Mouse (Mus musculus): ENCODE measurements around the gene Acbd3.

Gene Acbd3

DNA sequence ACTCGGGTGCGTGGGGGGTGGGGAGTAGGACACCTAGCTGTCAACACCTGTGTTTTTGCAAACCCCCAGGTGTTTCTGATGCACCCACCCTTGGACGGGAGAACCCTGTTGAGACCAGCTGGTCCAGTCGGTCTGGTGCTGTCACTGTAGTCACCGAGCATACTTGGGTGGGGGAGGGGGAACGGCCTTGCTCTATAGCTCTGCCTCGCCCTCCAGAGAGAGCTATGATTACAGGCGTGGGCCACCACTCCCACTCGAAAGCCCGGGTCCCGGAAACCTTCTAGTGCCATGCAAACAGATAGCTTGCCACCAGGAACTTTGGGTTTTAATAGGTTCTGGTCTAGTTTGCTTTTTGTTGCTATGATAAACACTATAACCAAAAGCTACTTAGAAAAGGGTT, 36.3 kb downstream of the Acbd3 start:
- no peak for DNase-seq (ENCODE audit: low read depth, low spot score)

DNA sequence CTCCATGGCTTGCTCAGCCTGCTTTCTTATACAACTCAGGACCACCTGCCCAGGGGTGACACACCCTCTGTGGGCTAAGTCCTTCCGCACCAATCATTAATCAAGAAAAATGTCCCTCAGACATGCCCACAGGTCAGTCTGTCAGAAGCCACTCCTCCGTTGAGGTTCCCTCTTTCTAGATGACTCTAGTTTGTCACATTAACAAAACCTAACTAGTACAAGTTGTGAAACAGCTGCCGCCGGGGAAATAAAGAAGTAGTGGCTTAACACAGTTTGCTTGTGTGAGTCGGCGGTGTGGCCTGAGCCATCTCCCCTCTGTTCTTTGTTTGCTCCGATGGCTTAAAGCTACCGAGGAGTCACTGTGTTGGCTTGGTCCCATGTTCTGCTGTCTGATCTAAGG, 36.8 kb downstream of the Acbd3 start:
- DNase-seq (ENCODE audit: low read depth, low spot score) = no peak

DNA sequence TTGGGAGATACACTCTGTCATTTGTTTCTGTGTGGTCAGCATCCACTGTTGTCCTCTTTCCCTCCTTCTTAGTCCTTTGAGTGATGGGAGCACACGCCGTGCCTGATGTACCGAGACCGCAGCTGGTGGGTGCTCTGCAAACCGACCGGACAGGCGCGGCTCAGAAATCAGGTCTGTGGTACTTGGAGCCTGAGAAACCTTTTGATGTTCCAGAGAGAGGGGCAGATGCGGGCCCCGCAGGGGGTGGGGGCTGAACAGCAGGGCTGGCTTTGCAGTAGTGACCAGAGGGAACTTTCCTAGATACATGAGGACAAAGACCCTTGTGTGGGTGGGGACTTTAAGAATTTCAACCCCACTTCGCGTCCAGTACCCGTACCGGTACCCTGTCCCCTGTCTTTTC, 37.5 kb downstream of the Acbd3 start:
- peak; percentile 51 for DNase-seq (ENCODE audit: low read depth, low spot score)

DNA sequence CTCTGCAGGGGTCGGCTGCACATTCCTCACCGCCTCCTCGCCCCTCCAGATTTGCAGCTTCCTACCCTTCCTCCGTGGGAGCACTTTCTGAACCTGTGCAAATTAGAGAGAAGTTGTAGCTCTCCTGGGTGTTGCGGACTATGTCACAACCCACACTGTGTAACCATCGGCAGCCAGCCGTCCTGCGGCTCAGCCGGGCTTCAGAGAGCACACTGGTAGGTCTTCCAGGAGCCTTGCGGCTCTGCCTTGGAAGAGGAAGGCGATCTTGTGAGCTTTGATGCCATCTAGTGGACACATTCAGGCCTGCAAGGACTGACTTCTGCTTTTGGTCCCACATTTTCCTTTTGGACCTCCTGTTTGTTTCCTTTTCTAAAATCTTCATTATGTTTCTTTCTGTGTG, 38.0 kb downstream of the Acbd3 start:
- DNase-seq (ENCODE audit: low read depth, low spot score) = peak; percentile 87

DNA sequence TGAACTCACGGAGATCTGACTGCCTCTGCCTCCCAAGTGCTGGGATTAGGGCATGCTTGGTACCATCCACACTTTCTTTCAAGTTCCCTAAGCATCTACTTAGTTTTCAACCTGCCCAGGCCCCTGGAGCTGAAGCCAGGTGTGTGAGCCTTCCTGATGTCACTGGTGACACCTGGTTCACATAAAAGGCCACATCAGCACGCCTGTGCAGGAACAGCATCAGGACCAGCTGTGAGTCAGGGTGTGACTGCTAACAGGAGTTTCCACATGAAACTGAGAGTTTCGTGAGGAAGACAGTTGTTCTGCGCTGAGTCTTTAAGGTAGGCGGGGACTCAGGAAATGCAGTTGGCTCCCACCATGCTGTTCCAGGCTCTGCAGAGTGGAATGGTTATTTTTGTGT, 39.5 kb downstream of the Acbd3 start:
- no peak for DNase-seq (ENCODE audit: low read depth, low spot score)

DNA sequence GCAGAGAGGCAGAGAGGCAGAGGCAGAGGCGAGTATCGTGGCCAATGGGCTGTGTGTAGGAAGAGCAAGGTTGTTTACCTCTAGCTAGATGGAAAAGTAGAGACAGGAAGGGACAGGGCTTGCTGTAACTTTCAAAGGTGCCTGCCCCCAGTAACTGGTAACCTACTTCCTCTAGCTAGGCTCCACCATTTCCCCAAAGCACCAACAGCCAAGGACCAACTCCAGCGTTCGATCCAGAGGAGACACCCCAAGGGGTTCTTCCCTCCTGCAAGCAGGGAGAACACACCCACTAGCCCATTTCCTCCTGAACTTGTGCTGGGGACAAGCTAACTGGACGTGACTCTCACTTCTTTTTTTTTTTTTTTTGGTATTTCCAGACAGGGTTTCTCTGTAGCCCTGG, 40.7 kb downstream of the Acbd3 start:
- no peak for DNase-seq (ENCODE audit: low read depth, low spot score)

DNA sequence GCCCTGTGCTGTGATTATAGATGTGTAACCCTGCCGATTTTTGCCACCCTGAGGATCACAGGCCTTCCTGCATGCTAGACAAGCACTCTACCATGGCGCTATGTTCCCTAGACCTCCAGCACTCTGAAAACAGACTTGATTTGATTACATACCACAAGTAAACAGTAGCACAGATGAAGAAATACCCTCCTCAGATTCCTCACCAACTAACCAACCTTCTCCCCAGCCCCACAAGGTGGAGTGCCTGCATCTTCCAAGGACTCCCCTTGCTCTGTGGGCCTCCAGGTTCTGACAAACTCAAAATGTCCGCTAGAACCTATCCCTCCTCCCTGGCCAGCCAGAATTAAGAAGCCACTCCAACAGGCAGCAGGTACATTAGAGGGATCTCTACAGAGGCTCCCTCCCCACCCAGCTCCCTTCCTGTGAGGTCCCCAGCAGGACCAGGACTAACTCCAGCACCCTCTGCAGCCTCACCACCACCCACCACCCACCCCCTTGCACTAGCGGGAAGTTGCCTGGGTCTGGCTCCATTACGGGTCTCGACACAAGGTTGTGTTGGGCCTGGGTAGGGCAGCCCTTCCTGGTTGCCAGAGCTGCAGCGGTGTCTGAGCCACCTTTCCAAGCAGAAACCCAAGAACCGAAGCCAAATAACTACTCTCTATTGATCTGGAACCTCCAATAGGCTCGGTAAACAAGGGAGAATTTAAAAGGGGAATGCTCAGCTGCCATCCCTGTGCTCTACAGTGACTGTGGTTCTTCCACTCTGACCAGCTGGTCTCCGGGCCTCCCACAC, 41.9 kb downstream of the Acbd3 start:
- DNase-seq (ENCODE audit: low read depth, low spot score) = no peak

DNA sequence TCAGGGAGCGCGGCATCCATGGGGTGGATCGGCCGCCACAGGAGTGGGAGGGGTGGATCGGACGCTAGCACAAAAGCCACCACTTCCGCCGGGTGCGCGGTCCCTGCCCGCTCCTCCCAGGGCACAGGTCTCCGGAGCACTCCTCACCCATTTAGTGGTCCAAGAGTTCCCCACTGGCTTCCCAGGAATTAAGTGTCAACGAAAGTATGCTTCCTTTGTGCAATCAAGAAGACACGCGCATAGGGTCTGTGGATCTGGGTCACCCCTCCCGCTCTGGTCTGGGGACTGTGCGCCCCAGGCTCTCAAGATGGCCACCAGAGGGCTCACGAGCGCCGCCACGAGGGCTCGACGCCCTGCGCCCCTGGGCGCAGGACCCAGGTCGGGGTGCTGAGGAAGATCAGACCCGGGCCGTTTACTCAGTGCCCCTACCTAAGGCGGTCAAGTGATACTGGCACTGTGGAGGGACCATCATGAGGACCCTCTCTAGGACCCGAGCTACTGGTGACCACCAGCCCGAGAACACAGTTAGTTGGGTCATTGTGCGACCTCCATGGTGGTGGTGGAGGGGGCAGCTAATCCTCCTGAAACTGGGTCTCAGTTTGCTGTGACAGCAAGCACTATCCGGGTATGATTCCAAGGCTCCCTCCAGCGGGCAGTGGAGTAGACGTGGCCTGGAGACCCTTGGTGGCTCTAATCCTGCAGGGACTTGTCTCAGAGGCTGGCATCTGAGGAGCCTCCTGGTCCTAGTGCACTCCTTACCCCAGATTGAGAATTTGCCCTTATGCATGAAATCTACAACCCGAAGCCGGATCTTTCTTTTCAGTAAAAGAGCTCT, 42.7 kb downstream of the Acbd3 start:
- DNase-seq (ENCODE audit: low read depth, low spot score) = peak; percentile 88

DNA sequence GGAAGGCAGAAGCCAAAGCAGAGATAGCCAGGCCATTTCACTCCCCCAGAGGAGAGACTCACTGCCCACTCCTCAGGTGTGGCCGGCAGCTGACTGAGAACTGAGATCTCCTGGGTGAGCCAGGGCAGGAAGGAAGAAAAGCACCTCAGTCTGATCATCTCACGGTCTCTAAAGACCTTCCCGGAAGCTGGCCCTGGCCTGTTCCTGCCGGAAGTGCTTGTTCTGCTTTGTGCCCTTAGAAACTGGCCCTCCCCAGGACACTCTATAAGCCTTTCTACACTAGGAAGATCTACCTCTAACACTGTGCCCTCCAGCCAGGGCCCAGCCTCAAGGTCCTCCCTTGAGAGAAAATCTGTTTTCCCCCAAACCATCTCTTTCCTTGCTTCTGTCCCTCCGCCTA, 45.5 kb downstream of the Acbd3 start:
- no peak for DNase-seq (ENCODE audit: low read depth, low spot score)

DNA sequence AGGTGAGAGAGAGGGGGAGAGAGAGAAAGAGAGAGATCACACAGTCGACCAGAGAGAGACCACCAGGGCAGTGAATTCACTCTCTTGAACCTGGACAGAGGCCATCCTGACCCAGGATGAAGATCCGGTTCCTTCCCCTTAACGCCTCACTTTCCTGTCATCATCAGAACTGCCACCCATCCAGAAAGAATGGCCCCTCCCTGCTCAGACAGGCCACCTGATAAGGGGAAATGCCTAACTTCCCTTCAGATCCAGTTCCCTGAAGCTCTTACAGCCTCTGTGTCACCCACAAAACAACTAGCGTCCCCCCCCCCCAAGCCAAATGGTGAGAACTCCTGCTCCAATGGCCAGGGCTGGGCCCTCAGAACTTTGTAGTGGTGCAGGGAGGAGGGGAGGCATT, 45.9 kb downstream of the Acbd3 start:
- no peak for DNase-seq (ENCODE audit: low read depth, low spot score)

DNA sequence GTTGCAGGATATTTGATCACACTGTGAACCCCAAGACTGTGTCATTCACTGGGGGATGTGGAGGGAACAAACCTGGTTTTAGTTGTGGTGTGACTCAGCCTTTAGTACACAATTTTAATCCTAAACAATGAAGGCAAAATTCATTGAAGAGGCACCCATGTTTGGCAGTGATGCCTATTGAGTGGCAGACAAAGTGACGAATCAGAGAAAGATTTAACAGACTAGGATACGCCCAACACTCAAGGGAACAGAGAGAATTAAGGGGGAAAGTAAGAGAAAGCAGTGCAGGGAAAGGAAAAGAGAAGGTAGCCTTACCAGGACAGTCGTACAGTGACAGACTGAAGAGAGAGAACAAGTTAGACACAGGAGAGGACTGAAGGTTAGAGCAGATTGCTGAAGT, 46.4 kb downstream of the Acbd3 start:
- no peak for DNase-seq (ENCODE audit: low read depth, low spot score)

DNA sequence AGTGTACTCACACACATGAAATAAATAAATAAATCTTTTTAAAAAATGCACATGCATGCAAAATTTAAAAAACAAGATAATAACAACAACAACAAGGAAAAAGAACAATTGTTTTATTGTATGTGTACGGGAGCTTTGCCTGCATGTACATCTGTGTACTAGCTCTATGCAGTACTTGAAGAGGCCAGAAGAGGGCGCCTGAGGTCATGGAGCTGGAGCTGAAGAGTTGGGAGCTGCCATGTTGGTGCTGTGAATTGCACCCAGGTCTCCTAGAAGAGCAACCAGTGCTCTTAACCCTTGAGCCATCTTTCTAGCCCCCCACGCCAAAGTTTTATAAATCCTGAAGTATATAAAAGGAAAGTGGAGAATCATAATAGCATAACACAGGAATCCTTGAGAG, 48.8 kb downstream of the Acbd3 start:
- DNase-seq (ENCODE audit: low read depth, low spot score) = peak; percentile 56

DNA sequence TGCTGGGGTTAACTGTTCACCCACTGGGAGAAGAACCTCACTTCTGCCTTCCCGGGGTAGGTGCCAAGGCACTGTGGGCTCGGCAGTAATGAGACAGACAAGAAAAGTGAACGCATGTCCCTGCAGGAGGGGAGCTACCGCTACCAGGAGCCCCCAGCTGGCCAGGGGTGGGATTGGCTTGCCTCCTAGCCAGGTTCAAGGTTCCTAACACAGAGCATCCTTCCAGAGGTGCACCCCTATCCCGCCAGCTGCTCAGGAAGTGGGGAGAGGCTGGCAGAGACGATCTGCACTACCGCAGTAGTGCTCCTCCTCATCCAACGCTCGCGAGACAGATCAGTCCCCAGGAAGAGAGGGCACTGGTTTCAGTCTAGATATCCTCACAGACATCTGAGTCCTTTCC, 49.5 kb downstream of the Acbd3 start:
- no peak for DNase-seq (ENCODE audit: low read depth, low spot score)

DNA sequence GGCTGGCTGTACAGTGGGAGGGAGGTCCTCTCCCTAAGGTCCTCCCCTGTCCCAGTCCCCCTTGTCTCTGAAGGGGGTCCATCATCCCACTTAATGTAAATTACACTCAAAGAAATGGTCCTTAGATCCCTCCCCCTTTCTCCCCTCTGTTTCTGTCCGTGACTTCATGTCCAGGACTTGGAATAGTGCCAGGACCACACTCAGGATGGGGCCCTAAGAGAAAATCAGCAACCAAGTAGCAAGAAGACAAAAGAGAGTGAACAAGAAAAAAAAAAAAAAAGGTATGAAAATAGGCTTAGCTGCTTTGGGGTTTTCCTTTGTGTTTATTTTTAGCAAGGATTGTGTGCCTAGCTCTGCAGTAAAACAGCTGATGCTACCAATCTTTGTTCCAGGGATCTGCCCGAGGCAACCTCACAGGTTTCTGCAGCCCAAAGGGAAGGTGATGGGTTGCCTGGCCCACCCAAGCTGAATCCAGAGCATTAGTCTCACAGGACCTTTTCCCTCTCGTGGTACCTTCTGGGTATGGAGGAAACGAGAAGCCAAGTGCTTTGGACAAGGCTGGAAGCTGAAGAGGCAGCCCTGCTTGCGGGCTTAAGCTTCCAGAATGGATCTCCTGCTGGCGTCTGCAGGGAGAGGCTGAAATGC, 50.1 kb downstream of the Acbd3 start:
- DNase-seq (ENCODE audit: low read depth, low spot score) = no peak

DNA sequence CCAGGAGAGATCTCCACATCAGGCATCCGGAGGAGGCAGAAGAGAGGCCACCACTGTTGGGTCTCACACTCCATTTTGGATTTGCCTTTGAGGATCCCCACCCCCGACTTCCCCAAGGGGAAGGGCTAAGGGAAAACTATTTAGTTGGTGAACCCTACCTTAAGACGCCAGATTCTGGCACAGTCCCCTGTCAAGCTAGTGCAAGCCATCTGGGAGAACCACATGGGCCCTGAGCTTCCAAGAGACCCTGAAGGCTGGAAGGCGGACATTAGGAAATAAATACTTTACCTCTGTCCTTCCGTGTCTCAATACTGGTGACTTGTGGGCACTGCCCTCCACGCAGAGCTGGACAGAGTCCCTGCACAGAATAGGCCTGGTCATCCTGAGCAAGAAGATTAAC, 50.7 kb downstream of the Acbd3 start:
- no peak for DNase-seq (ENCODE audit: low read depth, low spot score)

DNA sequence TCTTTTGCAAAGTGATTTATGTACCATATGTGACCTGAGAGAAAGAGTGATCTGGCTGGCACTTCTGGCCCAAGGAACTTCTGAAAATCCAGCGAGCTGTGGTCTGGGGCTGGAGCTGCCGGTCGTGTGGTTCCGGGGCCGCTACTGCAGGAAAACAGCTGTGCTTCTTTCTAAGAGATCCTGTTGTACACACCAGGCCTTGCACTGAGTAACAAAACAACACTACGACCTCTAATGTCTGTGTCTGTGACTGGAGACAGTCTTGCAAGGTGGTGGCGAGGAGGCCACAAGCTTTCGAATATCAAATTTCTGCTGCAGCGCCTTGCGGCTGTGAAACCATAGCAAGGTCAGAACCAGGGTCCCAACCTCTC, 51.4 kb downstream of the Acbd3 start:
- DNase-seq (ENCODE audit: low read depth, low spot score) = no peak

DNA sequence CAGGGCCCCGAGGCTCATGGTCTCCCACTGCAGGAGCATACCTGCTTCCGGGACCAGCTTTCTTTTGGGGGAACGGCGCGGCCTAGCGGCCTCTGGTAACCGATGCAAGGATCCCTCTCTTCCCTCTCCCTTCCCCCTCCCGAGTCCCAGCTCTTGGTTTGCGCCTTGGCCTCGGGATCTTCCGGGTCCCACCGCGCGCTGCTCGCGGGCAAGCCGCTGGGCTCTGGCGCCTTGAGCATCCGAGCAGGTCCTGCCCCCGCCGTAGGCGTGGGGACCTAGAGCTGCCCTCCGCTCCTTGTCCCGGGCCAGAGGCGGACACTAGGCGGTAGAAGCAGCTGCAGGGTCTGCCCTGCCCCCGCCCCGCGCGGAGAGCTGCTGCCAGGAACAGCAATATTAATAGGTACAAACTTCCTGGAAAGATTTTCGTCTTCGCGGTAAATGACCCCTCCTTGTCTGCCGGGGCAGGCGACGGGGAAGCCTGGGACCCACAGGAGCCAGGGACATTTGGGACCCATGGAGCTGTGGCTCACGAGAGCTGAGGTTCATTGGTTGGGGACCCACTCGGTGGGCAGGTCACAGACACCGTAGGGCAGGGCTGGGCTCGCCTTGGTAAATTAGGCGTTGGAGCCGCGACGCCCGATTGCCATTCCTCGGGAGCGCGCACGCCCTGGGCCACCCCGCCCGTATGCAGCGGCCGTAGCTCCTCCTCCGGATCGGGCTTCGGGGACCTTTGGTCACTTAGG, 52.0 kb downstream of the Acbd3 start:
- peak; percentile 91 for DNase-seq (ENCODE audit: low read depth, low spot score)

DNA sequence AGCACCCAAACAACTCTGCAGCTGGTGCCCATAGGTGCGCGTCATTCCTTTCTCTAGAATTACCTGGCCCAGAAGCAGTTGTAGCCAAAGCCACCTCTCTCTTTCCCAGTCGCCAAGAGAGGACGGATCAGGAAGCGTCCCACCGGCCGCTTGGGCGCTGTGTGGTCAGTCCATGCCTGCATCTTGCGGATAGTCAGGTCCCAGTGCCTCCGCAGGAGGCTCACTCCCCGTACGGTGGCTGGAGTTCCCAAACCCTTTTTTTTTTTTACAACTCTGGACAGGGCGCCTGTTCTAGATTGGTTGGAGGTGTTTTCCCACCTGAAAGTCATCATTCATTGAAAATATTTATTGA, 52.5 kb downstream of the Acbd3 start:
- no peak for DNase-seq (ENCODE audit: low read depth, low spot score)

DNA sequence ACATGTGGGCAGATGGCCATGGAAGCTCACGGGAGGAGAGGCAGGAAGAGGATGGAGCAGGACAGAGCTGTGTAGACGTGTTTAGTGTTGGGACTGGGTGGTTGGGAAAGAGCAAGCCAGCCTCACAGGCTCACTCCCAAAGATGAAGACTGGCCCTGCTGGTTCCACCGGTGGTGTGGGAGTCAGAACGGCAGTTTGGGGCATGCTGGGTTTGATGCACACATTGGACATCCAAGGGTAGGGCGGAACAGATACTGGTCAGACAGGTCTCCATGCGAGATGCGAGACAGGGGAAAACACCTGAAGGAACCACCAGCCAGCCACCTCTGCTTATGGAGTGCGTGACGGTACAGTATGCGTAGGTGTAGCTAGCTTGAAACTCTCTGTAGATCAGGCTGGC, 53.1 kb downstream of the Acbd3 start:
- no peak for DNase-seq (ENCODE audit: low read depth, low spot score)

DNA sequence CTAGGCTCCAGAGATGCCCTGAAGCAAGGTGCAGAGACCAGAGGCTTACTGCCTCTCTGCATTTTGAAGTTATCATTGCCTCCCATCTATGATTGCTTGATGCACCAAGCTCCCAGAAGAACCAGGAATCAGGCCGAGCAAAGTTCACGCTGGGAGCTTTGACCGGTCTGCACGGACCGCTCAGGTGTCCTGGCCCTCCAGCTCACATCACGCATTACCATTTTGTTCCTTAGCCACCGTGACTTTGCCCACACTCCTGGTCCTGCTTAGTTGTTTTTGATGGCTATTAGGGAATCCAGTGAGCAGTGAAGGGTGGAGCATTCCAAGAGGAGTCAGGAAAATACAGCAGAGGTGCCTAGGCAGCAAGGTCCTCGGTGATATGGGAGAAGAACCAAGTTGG, 54.4 kb downstream of the Acbd3 start:
- no peak for DNase-seq (ENCODE audit: low read depth, low spot score)

DNA sequence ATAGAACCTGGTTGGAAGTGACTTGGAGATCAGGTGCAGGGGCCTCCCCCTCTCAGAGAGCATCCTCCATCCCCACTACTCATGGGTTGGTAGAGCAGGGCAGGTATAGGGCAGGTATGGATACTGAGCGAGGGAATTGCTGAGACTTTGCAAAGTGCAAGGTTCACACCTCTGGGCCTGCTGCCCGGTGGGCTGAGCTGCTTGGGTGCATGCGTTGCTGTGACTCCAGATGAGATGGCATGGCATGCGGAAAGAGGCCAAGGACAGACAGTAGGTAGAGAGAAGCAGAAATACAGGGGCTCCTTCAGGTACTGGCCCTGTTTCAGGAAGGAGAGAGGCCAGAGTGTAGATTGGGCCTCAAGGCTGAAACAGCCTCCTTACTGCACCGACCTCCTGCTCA, 55.4 kb downstream of the Acbd3 start:
- no peak for DNase-seq (ENCODE audit: low read depth, low spot score)

DNA sequence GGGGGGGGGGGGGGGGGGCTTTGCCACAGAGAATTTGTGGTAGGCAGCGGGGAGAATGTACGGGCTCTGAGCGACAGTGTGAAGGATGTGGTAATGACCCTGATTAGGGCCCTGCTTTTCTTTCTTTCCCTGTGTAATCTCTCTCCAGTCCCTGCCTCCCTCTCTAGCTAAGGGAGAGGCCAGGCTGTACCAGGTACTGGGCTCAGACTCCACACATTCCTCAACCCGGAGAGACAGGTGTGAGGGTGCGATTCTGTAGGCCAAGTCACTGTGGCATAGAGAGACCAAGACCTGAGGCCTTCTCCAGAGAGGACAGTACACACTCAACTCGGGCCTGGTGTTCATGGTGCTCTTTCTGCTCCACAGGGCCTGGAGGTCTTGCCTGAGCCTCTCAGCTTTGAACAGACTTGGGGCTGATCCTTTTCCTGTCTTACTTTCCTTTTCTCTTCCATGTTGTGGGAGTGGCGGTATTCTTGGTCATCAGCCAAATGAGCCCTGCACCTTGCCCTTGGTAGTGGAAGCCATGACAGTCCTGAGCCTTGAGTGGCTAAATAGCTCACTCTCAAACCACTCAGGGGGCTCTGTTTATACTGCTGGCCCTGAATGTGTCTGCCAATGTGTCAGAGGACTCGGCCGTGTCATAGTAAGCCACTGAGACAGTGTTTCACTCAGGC, 57.2 kb downstream of the Acbd3 start:
- DNase-seq (ENCODE audit: low read depth, low spot score) = no peak

Data from mesoderm, embryonic 11.5 days (tissue).